Mouse (Mus musculus) MEL (cell line): ENCODE results near the gene Gm44805.

Experiments
- CHD2 ChIP-seq: IDR thresholded peaks from 2 replicates; pipeline ENCODE4 v1.6.1; 2011; ENCODE audit warnings: low read length, improper control_type of control experiment
- CTCF ChIP-seq, 3 experiments: IDR thresholded peaks in 2 of 3; conservative IDR thresholded peaks in 1 of 3; 2 replicates each; pipeline ENCODE4 v1.5.1; 2011 to 2012; ENCODE audit warnings: low read length in 3 of 3, low read depth in 2 of 3, mild to moderate bottlenecking in 2 of 3, improper control_type of control experiment in 1 of 3, inconsistent platforms in 1 of 3, mixed read lengths in 1 of 3, moderate library complexity in 1 of 3; ENCODE audit not compliant: control insufficient read depth in 1 of 3, insufficient read depth in 1 of 3, poor library complexity in 1 of 3, severe bottlenecking in 1 of 3
- ETS1 ChIP-seq: IDR thresholded peaks from 2 replicates; pipeline ENCODE4 v1.6.1; 2012; ENCODE audit warnings: low read depth, mild to moderate bottlenecking, inconsistent platforms, low read length, improper control_type of control experiment, moderate library complexity
- MEF2A ChIP-seq: IDR thresholded peaks from 2 replicates; pipeline ENCODE4 v1.6.1; 2014; ENCODE audit warnings: low read depth, mild to moderate bottlenecking, inconsistent platforms, low read length, improper control_type of control experiment; ENCODE audit not compliant: poor library complexity, insufficient replicate concordance, severe bottlenecking; ENCODE audit errors: extremely low read depth
- MXI1 ChIP-seq: IDR thresholded peaks from 2 replicates; pipeline ENCODE4 v1.6.1; 2011; ENCODE audit warnings: mild to moderate bottlenecking, low read depth, low read length, improper control_type of control experiment
- POLR2A ChIP-seq, 2 experiments: IDR thresholded peaks; 2 replicates each; pipeline ENCODE4 v1.6.1; 2011 to 2012; ENCODE audit warnings: low read length in 2 of 2, mild to moderate bottlenecking in 2 of 2, control low read depth in 1 of 2, improper control_type of control experiment in 1 of 2, low read depth in 1 of 2, moderate library complexity in 1 of 2; ENCODE audit not compliant: control insufficient read depth in 1 of 2, insufficient read depth in 1 of 2, poor library complexity in 1 of 2
- TAL1 ChIP-seq: IDR thresholded peaks from 2 replicates; pipeline ENCODE4 v1.6.1; 2012; ENCODE audit warnings: mild to moderate bottlenecking, inconsistent platforms, low read length, moderate library complexity, mixed read lengths

DNA sequence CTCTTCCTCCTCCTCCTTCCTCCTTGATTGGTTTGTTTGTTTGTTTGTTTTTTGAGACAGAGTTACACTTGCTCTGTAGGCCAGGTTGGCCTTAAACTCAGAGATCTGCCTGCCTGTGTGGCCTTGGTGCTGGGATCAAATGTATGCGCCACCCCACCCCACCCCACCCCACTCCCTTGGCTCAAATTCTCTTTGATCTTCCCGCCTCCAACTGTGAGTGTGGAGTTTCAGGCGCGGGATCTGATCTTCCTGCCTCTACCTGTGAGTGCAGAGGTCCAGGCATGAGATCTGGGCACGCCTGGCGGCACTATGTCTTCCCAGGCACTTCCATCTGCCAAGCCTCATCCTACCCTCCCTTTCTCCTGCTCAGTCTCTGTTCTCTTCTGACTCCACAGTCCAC is 59.0 kb downstream of the Gm44805 start:
- TF ChIP-seq POLR2A (IDR thresholded peaks at IDR 0.05; ENCODE audit: control insufficient read depth in 1 of 2, insufficient read depth in 1 of 2, low read depth in 1 of 2, low read length in 2 of 2, poor library complexity in 1 of 2) (no peak), MXI1 (no peak), MEF2A (no peak), ETS1 (no peak), CTCF (IDR thresholded peaks at IDR 0.05 in 2 of 3, conservative IDR thresholded peaks at IDR 0.05 in 1 of 3; ENCODE audit: control insufficient read depth in 1 of 3, insufficient read depth in 1 of 3, low read depth in 2 of 3, low read length in 3 of 3, poor library complexity in 1 of 3, severe bottlenecking in 1 of 3) (no peak), TAL1 (no peak), CHD2 (no peak)
